Mouse (Mus musculus) spleen, adult 2 months (tissue): ENCODE data around the gene Gm10518.

ENCODE experiments used
- CTCF ChIP-seq: fragments of 200-500 bp; IDR thresholded peaks from 2 replicates; pipeline ENCODE4 v1.5.1; 2011; ENCODE audit warnings: mild to moderate bottlenecking, inconsistent platforms; ENCODE audit not compliant: insufficient read depth, insufficient read length, insufficient replicate concordance; ENCODE audit errors: extremely low read depth
- POLR2A ChIP-seq: fragments of 200-500 bp; IDR thresholded peaks from 2 replicates; pipeline ENCODE4 v1.6.1; 2011; ENCODE audit warnings: low read depth, low read length, inconsistent platforms

DNA sequence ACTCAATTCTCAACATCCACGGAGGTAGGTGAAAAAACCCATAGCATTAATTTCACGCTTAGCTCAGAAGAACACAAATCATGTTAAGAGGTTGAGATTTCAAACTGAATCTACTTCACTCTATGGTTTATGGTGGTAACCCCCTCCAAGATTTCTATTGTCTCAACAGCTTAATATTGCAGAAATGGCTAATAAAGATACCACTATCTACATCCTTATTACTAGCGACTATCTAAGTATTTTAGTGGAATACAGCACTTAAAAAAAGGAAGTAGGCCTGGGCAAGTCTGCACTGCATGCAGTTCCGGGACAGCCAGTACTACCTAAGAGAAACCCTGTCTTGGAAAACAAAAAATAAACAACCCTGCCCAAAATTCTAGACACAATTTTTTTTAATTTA is 42.6 kb upstream of the Gm10518 start:
- TF ChIP-seq POLR2A (no peak), CTCF (no peak)
